ENCODE assay signal across 19 mouse cellular contexts in genomic region chr4:152996641-152997040, GRCm38 (mm10).
DNase-seq lines count a peak whose midpoint lies in the region; ATAC-seq and TF ChIP-seq lines count a peak whose summit lies in the region.
"Had no signal": no experiment of that assay in that cellular context is flagged by ENCODE, and none has a peak within 500 bp of the region (broad histone marks: within the 10 kb centered on the region; RNA-seq: fewer than 3 reads in every experiment).

No protein-coding gene starts in this region.

- H3K4me2 ChIP-seq in hindbrain, postnatal 0 days (ENCODE audit: low read depth, low read length): no peak overlapping the region
- no peak overlapping the region for H3K4me2 ChIP-seq in hindbrain, embryonic 13.5 days
- no peak overlapping the region for H3K4me2 ChIP-seq in forebrain, embryonic 11.5 days (ENCODE audit: low read depth, low read length, severe bottlenecking)
- H3K4me2 ChIP-seq: forebrain, embryonic 15.5 days; hindbrain, embryonic 14.5 days had no signal

- H3K27me3 ChIP-seq in hindbrain, postnatal 0 days (ENCODE audit: insufficient read depth, low read length): no peaks in the 10 kb centered on the region
- H3K27me3 ChIP-seq in hindbrain, embryonic 13.5 days: 0 out of 2 replicates have a peak, but pooled peaks cover 6% of the 10 kb centered on the region
- no peaks in the 10 kb centered on the region for H3K27me3 ChIP-seq in forebrain, embryonic 11.5 days (ENCODE audit: control insufficient read depth, insufficient read depth, low read length)
- H3K27me3 ChIP-seq: forebrain, embryonic 15.5 days; Patski had no signal

- no peaks in the 10 kb centered on the region for H3K9me3 ChIP-seq in hindbrain, postnatal 0 days (ENCODE audit: low read length)
- H3K9me3 ChIP-seq in hindbrain, embryonic 13.5 days: no peaks in the 10 kb centered on the region
- H3K9me3 ChIP-seq in forebrain, embryonic 11.5 days (ENCODE audit: control insufficient read depth, low read length): no peaks in the 10 kb centered on the region
- H3K9me3 ChIP-seq: embryonic facial prominence, embryonic 10.5 days; forebrain, embryonic 15.5 days; heart, embryonic 10.5 days had no signal

- no peaks in the 10 kb centered on the region for H3K36me3 ChIP-seq in hindbrain, postnatal 0 days (ENCODE audit: insufficient read depth, low read length)
- H3K36me3 ChIP-seq in hindbrain, embryonic 13.5 days: no peaks in the 10 kb centered on the region
- H3K36me3 ChIP-seq in forebrain, embryonic 11.5 days (ENCODE audit: control insufficient read depth, insufficient read depth, low read length): no peaks in the 10 kb centered on the region
- H3K36me3 ChIP-seq: embryonic facial prominence, embryonic 10.5 days; forebrain, embryonic 15.5 days; heart, embryonic 10.5 days had no signal

- peak; percentile 84; the same call in 1 of the 2 replicates for ATAC-seq in hindbrain, postnatal 0 days
- no peak for ATAC-seq in hindbrain, embryonic 13.5 days (ENCODE audit: low FRiP score)
- ATAC-seq in forebrain, embryonic 11.5 days (replicated peaks; ENCODE audit: low FRiP score): no peak
- ATAC-seq: activated CD4-positive, CD25-positive, alpha-beta regulatory T cell, adult 4 months; forebrain, embryonic 15.5 days; inflammation-experienced regulatory T-cells, adult 6 months; intestine, postnatal 0 days; Patski had no signal

- peak; percentile 3 for DNase-seq in adrenal gland, postnatal 10 days
- no peak for DNase-seq in adrenal gland, adult 8-10 months
- DNase-seq in cerebellum, adult 9-11 months: peak; percentile 6
- no peak for DNase-seq in cerebellum, postnatal 4 days (ENCODE audit: low spot score in 2 of 2)
- DNase-seq in hindbrain, postnatal 0 days (ENCODE audit: low spot score): peak; percentile 61
- no peak for DNase-seq in forebrain, embryonic 11.5 days (ENCODE audit: low spot score)
- DNase-seq: gastrocnemius, postnatal 10 days; heart, postnatal 10 days; heart, postnatal 4 days; kidney, adult 8-10 months had no signal

- no peak overlapping the region for H3K4me3 ChIP-seq in hindbrain, postnatal 0 days (ENCODE audit: low read length)
- no peak overlapping the region for H3K4me3 ChIP-seq in hindbrain, embryonic 13.5 days
- no peak overlapping the region for H3K4me3 ChIP-seq in forebrain, embryonic 11.5 days (ENCODE audit: low read depth, low read length)
- H3K4me3 ChIP-seq: embryonic facial prominence, embryonic 10.5 days; forebrain, embryonic 15.5 days; heart, embryonic 10.5 days had no signal

- WGBS in hindbrain, postnatal 0 days: 55% methylated on average over 2 of the region's 2 CpGs
- 79% methylated on average over 2 of the region's 2 CpGs for WGBS in hindbrain, embryonic 13.5 days
- WGBS in forebrain, embryonic 11.5 days: 77% methylated on average over 2 of the region's 2 CpGs

- no peak overlapping the region for H3K27ac ChIP-seq in hindbrain, postnatal 0 days
- H3K27ac ChIP-seq in hindbrain, embryonic 13.5 days: no peak overlapping the region
- no peak overlapping the region for H3K27ac ChIP-seq in forebrain, embryonic 11.5 days (ENCODE audit: low read depth, low read length)
- H3K27ac ChIP-seq: embryonic facial prominence, embryonic 10.5 days; forebrain, embryonic 15.5 days; heart, embryonic 10.5 days; hindbrain, embryonic 14.5 days had no signal

- no peak overlapping the region for H3K9ac ChIP-seq in hindbrain, postnatal 0 days (replicated peaks; ENCODE audit: low read length)
- H3K9ac ChIP-seq in hindbrain, embryonic 13.5 days: no peak overlapping the region
- H3K9ac ChIP-seq in forebrain, embryonic 11.5 days (ENCODE audit: low read length): no peak overlapping the region
- H3K9ac ChIP-seq: forebrain, embryonic 15.5 days; hindbrain, embryonic 14.5 days had no signal

- TF ChIP-seq CTCF in hindbrain, postnatal 0 days (IDR thresholded peaks at IDR 0.05; ENCODE audit: low read depth): no peak

- H3K4me1 ChIP-seq in hindbrain, postnatal 0 days (ENCODE audit: insufficient read depth, low read length): no peaks in the 10 kb centered on the region
- peaks cover 11% of the 10 kb centered on the region for H3K4me1 ChIP-seq in hindbrain, embryonic 13.5 days (replicated peaks)
- no peaks in the 10 kb centered on the region for H3K4me1 ChIP-seq in forebrain, embryonic 11.5 days (replicated peaks; ENCODE audit: control insufficient read depth, insufficient read depth, low read length)
- H3K4me1 ChIP-seq: heart, embryonic 10.5 days had no signal

Comparison
In these comparisons a context has a peak if more than half of its experiments do, and no peak if none do; other contexts are left out.
1. DNase-seq: peak in adrenal gland, postnatal 10 days (single experiment), cerebellum, adult 9-11 months (single experiment) and hindbrain, postnatal 0 days (single experiment); none in adrenal gland, adult 8-10 months (single experiment), cerebellum, postnatal 4 days (0 of 2) and forebrain, embryonic 11.5 days (single experiment).